Mouse (Mus musculus): ENCODE data around the gene Zcchc10. TPM values are rescaled to one million over a fixed set of nuclear protein-coding genes. Genes with fewer than 3 reads are reported as not detected.

Gene Zcchc10
- polyA plus RNA-seq, 1 experiment from 2014 or later = 16.7 TPM

DNA sequence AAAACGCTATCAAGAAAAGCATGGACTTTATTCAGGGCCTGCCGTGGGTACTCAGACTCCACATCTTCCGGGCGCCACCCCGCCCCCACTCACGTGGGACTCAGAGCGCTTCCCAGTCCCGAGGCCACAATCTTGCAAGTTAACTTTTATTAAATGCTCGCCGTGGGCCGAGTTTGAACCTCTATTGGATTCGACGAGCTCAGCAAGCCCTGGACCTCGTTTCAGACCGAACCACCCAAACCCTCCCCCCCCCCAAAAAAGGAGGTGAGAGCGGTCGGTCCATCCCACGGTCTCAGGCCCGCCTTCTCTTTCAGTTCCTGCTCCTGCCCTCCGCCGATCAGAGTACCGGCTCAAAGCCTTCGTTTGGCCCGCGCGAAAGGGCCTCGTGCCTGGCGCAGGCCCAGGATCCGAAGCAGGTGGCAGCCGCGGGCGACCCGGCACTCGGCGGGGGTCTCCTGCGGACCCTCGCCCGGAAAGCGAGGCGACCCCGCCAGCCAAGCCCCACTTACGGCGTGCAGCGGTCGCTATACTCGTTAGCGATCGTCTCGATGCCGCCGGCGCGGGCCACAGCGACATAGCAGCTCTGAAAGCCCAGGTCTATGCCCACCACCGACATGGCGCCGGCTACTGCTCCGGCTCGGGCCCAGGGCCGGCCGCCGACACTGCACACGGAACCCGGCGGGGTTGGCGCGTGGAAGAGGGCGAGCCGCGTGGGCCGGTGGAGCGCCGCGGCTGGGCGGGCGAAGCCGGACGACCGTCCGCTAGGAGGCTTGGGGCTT, 24.7 kb upstream of the Zcchc10 start:
- WGBS = under 1% methylated on average over 80 of the region's 80 CpGs
- Histone ChIP-seq H3K36me3 (ENCODE audit: control insufficient read depth, insufficient read depth) (no peaks in the 10 kb centered on the region; the same call in 1 of the 2 replicates), H3K27me3 (ENCODE audit: control insufficient read depth, insufficient read depth, low read length) (no peaks in the 10 kb centered on the region), H3K4me1 (ENCODE audit: control insufficient read depth, insufficient read depth, low read length) (peaks cover 33% of the 10 kb centered on the region), H3K4me2 (ENCODE audit: low read depth, low read length) (peak overlapping the region; percentile 86), H3K27ac (ENCODE audit: low read length) (peak overlapping the region; percentile 99), H3K4me3 (ENCODE audit: low read length) (peak overlapping the region; percentile 100), H3K9ac (ENCODE audit: low read length) (peak overlapping the region; percentile 100), H3K9me3 (replicated peaks; ENCODE audit: control insufficient read depth, low read length) (no peaks in the 10 kb centered on the region)
- ATAC-seq (replicated peaks; ENCODE audit: extremely low read depth, insufficient read depth, low FRiP score) = peak; percentile 71; the same call in 1 of the 2 replicates

DNA sequence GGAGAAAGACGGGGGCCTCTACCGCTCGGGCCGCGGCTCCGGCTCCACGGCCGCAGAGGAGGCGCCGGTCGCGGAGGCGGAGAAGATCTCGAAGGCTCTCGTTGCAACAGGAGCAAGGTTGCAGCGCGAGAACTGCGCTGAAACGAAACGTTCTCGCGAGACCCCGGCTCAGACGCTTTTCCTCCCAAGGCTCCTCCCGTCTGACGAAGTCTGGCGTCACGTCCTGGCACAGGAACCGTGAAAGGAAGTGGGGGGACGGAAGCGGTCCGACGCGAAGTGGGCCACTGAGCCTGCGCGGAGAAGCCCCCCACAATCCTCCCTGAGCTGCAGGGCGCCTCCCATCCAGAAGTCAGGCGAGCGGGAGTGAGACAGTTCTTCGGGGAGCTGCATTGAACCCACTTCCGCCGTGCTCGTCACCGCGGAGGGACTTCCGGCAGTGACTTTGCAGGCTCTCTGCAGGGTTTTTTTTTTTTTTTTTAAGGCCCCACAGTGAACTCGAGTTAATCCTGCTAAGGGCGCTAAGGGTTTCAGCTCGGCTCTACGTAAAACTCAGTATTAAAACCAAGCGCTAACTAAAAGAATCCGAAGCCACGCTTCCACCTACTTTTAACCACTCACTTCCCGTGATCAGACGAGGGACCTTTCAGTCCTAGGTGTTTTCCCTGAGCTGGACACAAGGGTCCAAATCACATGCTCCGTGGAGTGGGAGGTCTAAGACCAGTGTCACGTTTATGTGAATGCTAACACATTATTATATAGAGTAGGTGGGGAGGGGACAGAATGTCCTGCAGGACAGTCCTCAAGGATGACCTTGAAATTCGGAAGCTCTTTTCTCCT, 23.9 kb upstream of the Zcchc10 start, which contains the start of gene Hspa4:
TSS of gene Hspa4 (minus strand) at position 128 of the 837 bp plus-strand sequence.
- Histone ChIP-seq H3K27me3 (ENCODE audit: control insufficient read depth, insufficient read depth, low read length) (no peaks in the 10 kb centered on the region), H3K27ac (ENCODE audit: low read length) (peak within 1 kb of the TSS; percentile 99), H3K4me3 (ENCODE audit: low read length) (peak within 1 kb of the TSS; percentile 100), H3K36me3 (ENCODE audit: control insufficient read depth, insufficient read depth) (no peaks in the 10 kb centered on the region; the same call in 1 of the 2 replicates), H3K4me1 (ENCODE audit: control insufficient read depth, insufficient read depth, low read length) (peaks cover 28% of the 10 kb centered on the region), H3K9ac (ENCODE audit: low read length) (peak within 1 kb of the TSS; percentile 100), H3K9me3 (replicated peaks; ENCODE audit: control insufficient read depth, low read length) (no peaks in the 10 kb centered on the region), H3K4me2 (ENCODE audit: low read depth, low read length) (peak within 1 kb of the TSS; percentile 86)
- ATAC-seq (replicated peaks; ENCODE audit: extremely low read depth, insufficient read depth, low FRiP score) = peak; percentile 96
- WGBS = under 1% methylated on average over 58 of the region's 58 CpGs

DNA sequence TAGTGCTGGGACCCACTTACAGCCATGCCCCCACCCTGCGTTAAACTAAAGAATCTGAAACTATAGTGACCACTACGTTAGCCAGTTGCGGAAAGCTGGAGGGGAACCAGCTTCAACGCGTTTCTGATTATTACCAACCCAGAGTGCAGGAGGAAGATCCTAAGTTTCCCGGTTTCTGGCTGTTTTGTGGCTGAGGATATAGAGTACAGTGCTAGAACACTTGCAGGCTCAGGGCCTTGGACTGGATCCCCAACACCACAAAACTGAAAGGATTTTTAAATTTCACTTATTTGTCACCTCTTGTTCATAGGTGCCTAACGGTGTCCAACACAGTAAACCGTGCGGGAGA, 23.3 kb upstream of the Zcchc10 start:
- 52% methylated on average over 9 of the region's 9 CpGs for WGBS

DNA sequence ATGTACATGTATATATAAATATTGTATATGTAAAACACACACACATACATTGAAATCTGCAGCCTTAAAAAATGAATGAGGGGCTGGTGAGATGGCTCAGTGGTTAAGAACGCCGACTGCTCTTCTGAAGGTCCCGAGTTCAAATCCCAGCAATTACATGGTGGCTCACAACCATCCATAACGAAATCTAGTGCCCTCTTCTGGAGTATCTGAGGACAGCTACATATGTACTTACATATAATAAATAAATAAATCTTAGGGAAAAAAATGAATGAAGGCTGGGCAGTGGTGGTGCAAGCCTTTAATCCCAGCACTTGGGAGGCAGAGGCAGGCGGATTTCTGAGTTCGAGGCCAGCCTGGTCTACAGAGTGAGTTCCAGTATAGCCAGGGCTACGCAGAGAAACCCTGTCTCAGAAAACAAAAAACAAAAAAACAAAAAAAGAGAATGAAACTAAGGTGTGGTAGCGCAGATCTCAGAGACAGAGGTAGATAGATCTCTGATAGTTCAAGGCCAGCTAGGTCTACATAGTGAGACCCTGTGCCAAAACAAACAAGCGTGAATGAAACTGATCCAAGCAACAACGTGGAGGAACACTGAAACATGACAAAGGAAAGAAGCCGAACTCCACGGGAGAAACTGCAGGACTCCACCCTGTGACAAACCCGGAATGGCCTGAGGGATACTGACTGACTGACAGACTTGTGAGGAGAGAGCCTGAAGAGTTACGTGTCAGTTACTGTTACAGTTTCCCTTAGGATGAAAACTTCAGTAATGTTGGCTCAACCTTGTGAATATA, 20.2 kb upstream of the Zcchc10 start:
- Histone ChIP-seq H3K9me3 (replicated peaks; ENCODE audit: control insufficient read depth, low read length) (no peaks in the 10 kb centered on the region), H3K4me2 (ENCODE audit: low read depth, low read length) (no peak overlapping the region), H3K4me3 (ENCODE audit: low read length) (no peak overlapping the region), H3K27me3 (ENCODE audit: control insufficient read depth, insufficient read depth, low read length) (no peaks in the 10 kb centered on the region), H3K36me3 (ENCODE audit: control insufficient read depth, insufficient read depth) (no peaks in the 10 kb centered on the region), H3K4me1 (ENCODE audit: control insufficient read depth, insufficient read depth, low read length) (peaks cover 28% of the 10 kb centered on the region), H3K27ac (ENCODE audit: low read length) (no peak overlapping the region), H3K9ac (ENCODE audit: low read length) (no peak overlapping the region)
- WGBS = 81% methylated on average over 14 of the region's 14 CpGs
- no peak for ATAC-seq (replicated peaks; ENCODE audit: extremely low read depth, insufficient read depth, low FRiP score)

More for the DNA sequence above, 23.3 kb upstream of the Zcchc10 start:
- ATAC-seq (replicated peaks; ENCODE audit: extremely low read depth, insufficient read depth, low FRiP score) = no peak
- H3K27ac ChIP-seq (ENCODE audit: low read length) = peak overlapping the region; percentile 99
- H3K4me1 ChIP-seq (ENCODE audit: control insufficient read depth, insufficient read depth, low read length) = peaks cover 28% of the 10 kb centered on the region
- H3K27me3 ChIP-seq (ENCODE audit: control insufficient read depth, insufficient read depth, low read length) = no peaks in the 10 kb centered on the region
- H3K4me3 ChIP-seq (ENCODE audit: low read length) = peak overlapping the region; percentile 100
- peak overlapping the region; percentile 76 for H3K4me2 ChIP-seq (ENCODE audit: low read depth, low read length)
- H3K36me3 ChIP-seq (ENCODE audit: control insufficient read depth, insufficient read depth) = no peaks in the 10 kb centered on the region; the same call in 1 of the 2 replicates
- no peaks in the 10 kb centered on the region for H3K9me3 ChIP-seq (replicated peaks; ENCODE audit: control insufficient read depth, low read length)
- H3K9ac ChIP-seq (ENCODE audit: low read length) = peak overlapping the region; percentile 77

DNA sequence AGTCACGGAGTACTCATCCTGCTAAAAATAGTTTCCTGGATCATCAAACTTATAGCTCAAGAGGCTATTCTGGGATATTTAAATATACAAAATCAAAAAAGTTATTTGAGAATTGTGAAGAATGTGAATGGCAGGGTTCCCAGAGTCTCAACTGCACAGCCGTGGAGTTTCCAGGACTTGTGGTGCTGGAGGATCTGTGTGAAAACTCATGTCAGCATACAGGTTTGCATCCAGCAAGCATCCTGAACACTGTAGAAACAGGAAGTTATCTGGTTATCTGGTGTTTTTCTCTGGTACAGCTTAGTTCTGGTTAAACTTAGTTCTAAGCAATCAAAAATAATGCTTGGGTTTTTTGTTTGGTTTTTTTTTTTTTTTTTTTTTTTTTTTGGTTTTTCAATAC, 17.5 kb upstream of the Zcchc10 start:
- Histone ChIP-seq H3K4me1 (ENCODE audit: control insufficient read depth, insufficient read depth, low read length) (peaks cover 25% of the 10 kb centered on the region), H3K4me2 (ENCODE audit: low read depth, low read length) (no peak overlapping the region), H3K9me3 (replicated peaks; ENCODE audit: control insufficient read depth, low read length) (no peaks in the 10 kb centered on the region), H3K27me3 (ENCODE audit: control insufficient read depth, insufficient read depth, low read length) (no peaks in the 10 kb centered on the region), H3K36me3 (ENCODE audit: control insufficient read depth, insufficient read depth) (no peaks in the 10 kb centered on the region), H3K4me3 (ENCODE audit: low read length) (no peak overlapping the region), H3K9ac (ENCODE audit: low read length) (no peak overlapping the region), H3K27ac (ENCODE audit: low read length) (peak overlapping the region; percentile 95)
- no peak for ATAC-seq (replicated peaks; ENCODE audit: extremely low read depth, insufficient read depth, low FRiP score)
- WGBS = 17% methylated on average over 2 of the region's 2 CpGs

DNA sequence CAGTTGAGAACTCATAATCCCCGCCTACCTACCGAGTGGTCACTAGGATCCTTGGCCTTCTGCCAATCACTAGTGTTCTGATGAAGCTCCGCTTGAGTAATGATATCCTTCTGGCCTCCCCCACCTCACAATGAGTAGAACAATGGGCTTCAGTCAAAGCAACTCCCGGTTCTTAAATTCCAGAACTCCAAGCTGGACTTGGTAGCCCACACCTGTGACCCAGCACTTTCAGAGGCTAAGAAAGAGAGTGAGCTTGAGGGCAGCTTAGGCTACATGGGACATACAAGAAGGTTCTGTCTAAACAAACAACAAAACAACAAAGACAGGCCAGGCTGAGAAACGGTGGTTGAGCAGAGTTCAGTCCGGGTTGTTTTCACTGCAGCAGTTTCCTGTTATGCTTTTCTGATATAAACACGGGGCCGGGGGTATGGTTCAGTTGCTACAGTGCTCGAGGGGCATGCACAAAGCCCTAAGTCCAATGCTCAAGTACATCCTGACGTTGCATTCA, 16.9 kb upstream of the Zcchc10 start:
- H3K9ac ChIP-seq (ENCODE audit: low read length) = peak overlapping the region; percentile 27; the same call in 1 of the 2 replicates
- peaks cover 25% of the 10 kb centered on the region for H3K4me1 ChIP-seq (ENCODE audit: control insufficient read depth, insufficient read depth, low read length)
- H3K27ac ChIP-seq (ENCODE audit: low read length) = peak overlapping the region; percentile 95
- H3K4me3 ChIP-seq (ENCODE audit: low read length) = no peak overlapping the region
- H3K36me3 ChIP-seq (ENCODE audit: control insufficient read depth, insufficient read depth) = no peaks in the 10 kb centered on the region
- H3K4me2 ChIP-seq (ENCODE audit: low read depth, low read length) = no peak overlapping the region
- WGBS = 36% methylated on average over 10 of the region's 10 CpGs
- no peaks in the 10 kb centered on the region for H3K27me3 ChIP-seq (ENCODE audit: control insufficient read depth, insufficient read depth, low read length)
- ATAC-seq (replicated peaks; ENCODE audit: extremely low read depth, insufficient read depth, low FRiP score) = no peak
- H3K9me3 ChIP-seq (replicated peaks; ENCODE audit: control insufficient read depth, low read length) = no peaks in the 10 kb centered on the region

DNA sequence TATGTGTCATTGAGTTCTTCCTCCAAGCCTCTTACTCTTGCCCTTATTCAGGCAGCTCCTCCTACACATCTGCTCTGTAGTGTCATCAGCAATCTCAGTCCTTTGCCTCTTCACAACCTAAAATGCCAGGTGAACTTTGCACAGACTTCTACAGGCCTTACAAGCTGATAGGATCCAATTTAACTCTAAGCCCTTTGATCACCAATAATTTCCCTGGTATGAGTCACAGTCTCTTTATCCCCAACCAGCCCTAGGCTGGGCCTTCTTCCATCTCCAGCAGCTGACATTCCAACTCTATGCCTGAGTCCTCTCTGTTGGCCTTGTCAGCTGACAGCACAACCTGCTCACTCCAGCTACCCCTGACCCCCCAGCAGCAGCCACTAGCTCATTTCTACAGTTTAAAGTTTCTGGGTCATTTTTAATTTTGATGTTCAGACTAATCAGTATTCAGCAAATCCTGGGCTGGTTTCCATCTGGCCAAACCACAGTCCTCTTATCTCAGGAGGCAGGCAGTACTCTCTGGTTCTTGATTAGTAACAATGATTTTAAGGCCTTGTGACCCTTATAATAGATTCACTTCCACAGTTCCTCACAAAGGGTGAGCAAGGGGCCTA, 16.1 kb upstream of the Zcchc10 start:
- Histone ChIP-seq H3K4me3 (ENCODE audit: low read length) (no peak overlapping the region), H3K9me3 (replicated peaks; ENCODE audit: control insufficient read depth, low read length) (no peaks in the 10 kb centered on the region), H3K27me3 (ENCODE audit: control insufficient read depth, insufficient read depth, low read length) (no peaks in the 10 kb centered on the region), H3K27ac (ENCODE audit: low read length) (peak overlapping the region; percentile 95), H3K4me2 (ENCODE audit: low read depth, low read length) (no peak overlapping the region), H3K4me1 (ENCODE audit: control insufficient read depth, insufficient read depth, low read length) (peaks cover 25% of the 10 kb centered on the region), H3K36me3 (ENCODE audit: control insufficient read depth, insufficient read depth) (no peaks in the 10 kb centered on the region), H3K9ac (ENCODE audit: low read length) (peak overlapping the region; percentile 32)
- ATAC-seq (replicated peaks; ENCODE audit: extremely low read depth, insufficient read depth, low FRiP score) = peak; percentile 68

DNA sequence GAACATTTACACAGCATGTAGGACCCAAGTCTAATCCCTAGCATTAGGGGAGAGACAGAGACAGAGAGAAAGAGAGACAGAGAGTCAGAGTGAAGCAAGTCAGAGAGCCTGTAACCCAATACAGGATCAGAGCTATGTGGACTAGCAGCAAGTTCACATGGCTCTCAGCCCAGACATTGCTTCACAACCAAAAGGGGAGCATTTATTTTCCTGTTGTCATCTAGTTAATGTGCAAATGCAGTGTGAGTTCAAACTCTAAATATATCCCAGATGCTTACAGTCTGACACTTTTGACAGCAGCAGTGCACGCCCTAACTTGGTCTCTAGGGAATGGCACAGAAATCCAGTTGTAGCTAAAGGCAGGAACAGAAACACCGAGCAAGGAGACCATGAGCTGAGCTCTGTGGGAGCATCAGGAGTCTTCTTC, 15.6 kb upstream of the Zcchc10 start:
- Histone ChIP-seq H3K9me3 (replicated peaks; ENCODE audit: control insufficient read depth, low read length) (no peaks in the 10 kb centered on the region), H3K27me3 (ENCODE audit: control insufficient read depth, insufficient read depth, low read length) (no peaks in the 10 kb centered on the region), H3K36me3 (ENCODE audit: control insufficient read depth, insufficient read depth) (no peaks in the 10 kb centered on the region), H3K4me2 (ENCODE audit: low read depth, low read length) (no peak overlapping the region), H3K9ac (ENCODE audit: low read length) (peak overlapping the region; percentile 32), H3K27ac (ENCODE audit: low read length) (peak overlapping the region; percentile 95), H3K4me3 (ENCODE audit: low read length) (no peak overlapping the region), H3K4me1 (ENCODE audit: control insufficient read depth, insufficient read depth, low read length) (peaks cover 25% of the 10 kb centered on the region)
- ATAC-seq (replicated peaks; ENCODE audit: extremely low read depth, insufficient read depth, low FRiP score) = peak; percentile 89
- WGBS = 8% methylated on average over 2 of the region's 2 CpGs
